Mouse (Mus musculus) kidney, adult 18-20 months (tissue): Measurements from ENCODE around the gene Syn2.
"Not testable (repeated sequence)": the region's sequence is repeated elsewhere in the genome, so short reads cannot be mapped to it uniquely, and the experiment has no call there.

Experiments
- DNase-seq: peaks from one replicate; pipeline ENCODE4 v3.0.0; 2021

The Syn2 gene

GRCm38 (mm10) chr6:115181094-115181493, 46.4 kb downstream of the Syn2 start:
- DNase-seq = no peak

DNA sequence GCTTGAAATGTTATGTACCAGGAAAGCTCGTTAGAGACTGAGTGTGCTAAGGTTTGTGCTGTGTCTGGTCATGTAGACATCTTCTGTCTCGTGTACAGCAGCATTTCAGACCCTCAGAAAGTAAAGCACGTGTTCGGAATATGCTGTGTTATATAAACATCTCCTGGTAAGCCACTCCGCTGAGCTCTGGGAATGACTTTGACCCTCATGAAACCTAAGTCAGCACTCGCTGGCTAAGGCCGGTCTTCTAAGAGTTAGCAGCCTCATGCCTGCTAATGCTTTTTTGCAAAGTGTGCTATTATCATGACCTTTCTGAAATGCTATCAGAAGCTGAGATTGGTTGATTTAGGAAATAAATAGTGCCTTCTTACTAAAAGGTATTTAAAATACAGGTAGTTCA, 56.4 kb downstream of the Syn2 start:
- DNase-seq = peak; percentile 21

GRCm38 (mm10) chr6:115200753-115201152, 66.1 kb downstream of the Syn2 start:
- no peak for DNase-seq

GRCm38 (mm10) chr6:115203029-115203428, 68.3 kb downstream of the Syn2 start:
- no peak for DNase-seq

GRCm38 (mm10) chr6:115210187-115210586, 75.5 kb downstream of the Syn2 start:
- no peak for DNase-seq

GRCm38 (mm10) chr6:115210820-115211219, 76.1 kb downstream of the Syn2 start:
- DNase-seq = no peak

- no peak for DNase-seq
Measured at GRCm38 (mm10) chr6:115212132-115212903, 77.6 kb downstream of the Syn2 start.

DNA sequence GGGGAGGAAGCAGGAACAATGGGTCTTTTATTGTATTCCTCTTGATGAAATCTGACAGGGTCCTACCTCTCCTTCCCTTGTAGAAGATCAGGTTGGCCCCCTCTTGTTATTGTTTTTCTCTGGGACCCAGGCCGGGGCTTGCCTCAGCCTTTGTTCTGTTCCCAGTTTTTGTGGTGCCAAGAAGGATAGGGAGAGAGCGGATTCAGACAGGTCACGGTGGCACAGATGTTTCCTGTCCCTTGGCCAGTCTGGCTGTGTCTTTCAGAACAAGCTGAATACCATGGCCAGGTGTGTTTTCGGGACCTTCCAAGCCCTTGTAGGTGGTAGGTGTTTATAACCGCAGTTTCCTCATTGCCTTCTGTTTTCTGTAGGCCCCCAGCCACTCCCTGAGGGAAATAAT, 78.4 kb downstream of the Syn2 start:
- no peak for DNase-seq

DNA sequence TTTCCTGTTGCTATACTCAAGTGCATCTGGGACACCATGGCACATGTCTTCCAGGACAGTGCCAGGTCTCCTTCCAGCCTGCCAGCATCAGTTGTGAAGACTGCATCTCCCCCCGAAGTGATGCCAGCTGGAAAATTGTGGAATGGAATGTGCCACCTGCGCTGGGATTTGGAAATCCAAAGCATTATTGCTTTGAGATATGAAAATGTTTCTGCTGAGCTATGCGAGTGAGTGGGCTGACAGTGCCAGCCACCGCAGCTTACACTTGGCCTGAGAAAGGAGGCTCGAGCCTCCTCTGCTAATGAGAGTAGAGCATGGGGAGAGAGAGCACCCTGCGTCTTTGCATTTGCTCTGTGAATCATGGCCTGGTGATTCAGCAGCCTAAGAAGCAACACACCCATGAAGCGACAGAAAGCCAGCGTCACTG, 86.5 kb downstream of the Syn2 start:
- DNase-seq = no peak

DNA sequence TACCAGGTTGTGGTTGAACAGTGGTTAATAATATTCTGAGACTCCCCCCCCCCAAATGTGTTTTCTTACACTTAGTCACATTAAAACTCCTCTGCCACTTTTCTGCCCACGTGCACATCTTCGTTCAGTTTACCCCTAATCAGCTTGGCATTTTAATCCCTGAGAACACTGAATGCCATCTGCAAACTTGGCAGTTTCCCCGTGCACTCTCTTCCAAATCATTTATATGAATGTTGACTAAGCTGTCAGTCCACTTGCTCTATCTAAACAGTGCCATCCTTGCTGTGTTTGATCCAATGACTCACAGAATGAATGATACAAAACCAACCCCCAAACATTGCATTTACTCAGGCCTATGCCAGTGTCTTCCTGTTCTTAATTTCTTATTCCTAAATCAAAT, 90.8 kb downstream of the Syn2 start:
- DNase-seq = no peak

GRCm38 (mm10) chr6:115227043-115227442, 92.3 kb downstream of the Syn2 start, which contains the start of gene Gm17482:
Gene Gm17482, plus strand, starts transcription at chr6:115227343.
- DNase-seq = no peak

GRCm38 (mm10) chr6:115227529-115227928, 92.8 kb downstream of the Syn2 start:
- peak; percentile 80 for DNase-seq

GRCm38 (mm10) chr6:115230557-115230956, 95.9 kb downstream of the Syn2 start:
- DNase-seq = no peak

DNA sequence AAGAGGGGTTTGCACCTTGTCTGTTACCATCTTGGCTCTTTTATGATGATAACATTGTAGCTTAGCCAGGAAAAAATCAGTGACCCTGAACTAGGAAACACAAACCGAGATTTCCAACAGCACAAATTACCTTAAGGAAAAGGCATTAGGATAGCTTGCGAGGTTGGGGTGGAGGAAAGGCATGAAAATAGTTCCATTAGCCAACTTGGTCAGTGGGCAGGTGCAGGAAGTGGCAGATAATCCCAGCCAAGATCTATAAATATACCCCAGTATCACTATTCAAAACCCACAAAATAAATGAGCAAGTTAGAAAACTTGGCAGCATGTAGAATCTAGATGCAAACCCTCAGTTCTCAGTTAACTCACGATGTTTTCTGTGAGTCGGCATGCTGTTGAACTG, 97.1 kb downstream of the Syn2 start:
- DNase-seq = no peak

DNA sequence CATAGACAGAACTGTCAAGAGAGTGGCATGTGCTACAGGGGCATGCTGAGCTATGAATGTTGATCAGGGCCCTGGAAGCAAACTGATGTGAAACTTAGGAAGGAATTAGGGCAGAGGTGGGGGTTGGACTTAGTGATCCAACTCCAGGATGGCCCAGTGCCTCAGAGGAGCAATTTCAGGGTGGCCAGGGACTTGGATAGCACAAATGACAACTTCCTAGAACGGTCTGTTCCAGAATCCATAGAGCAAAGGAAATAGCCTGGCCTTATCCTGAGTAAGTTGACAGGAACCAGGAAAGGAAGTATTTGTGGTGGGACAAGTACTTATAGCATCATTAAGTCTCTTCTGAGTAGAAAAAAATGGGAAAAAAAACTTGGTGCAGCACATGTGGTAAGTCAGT, 97.9 kb downstream of the Syn2 start:
- no peak for DNase-seq

- no peak for DNase-seq
Measured at GRCm38 (mm10) chr6:115238031-115239027, 103.6 kb downstream of the Syn2 start.

DNA sequence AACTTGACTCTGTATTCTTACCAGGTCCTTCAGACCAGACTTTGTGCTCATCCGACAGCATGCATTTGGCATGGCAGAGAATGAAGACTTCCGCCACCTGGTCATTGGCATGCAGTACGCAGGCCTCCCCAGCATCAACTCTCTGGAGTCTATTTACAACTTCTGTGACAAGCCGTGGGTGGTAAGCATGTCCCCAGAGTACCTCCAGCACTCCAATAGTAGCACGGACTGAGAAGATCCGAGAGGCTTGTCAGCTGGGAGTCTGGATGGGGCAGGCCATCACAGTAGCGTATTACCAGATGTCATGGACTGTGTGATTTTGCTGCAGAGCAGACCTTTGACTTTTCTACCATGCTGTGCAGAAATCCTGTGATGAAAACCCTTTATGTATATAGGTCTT, 104.6 kb downstream of the Syn2 start:
- DNase-seq = no peak

DNA sequence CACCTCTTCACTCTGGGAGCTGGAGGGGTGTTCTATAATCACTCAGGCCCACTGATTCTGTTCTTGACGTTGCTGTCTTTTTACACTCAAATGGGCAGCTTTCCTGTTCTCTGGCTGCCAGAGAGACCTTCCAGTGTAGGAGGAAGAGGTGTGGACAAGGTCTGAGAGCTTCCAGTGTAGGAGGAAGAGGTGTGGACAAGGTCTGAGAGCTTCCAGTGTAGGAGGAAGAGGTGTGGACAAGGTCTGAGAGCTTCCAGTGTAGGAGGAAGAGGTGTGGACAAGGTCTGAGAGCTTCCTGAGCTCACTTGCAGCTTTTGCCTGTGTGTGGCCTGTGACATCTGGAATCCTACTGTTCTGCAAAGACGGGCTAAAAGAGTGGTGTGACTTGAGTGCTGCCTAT, 105.7 kb downstream of the Syn2 start:
- not testable (repeated sequence) for DNase-seq

GRCm38 (mm10) chr6:115241131-115241699, 106.5 kb downstream of the Syn2 start:
- no peak for DNase-seq

DNA sequence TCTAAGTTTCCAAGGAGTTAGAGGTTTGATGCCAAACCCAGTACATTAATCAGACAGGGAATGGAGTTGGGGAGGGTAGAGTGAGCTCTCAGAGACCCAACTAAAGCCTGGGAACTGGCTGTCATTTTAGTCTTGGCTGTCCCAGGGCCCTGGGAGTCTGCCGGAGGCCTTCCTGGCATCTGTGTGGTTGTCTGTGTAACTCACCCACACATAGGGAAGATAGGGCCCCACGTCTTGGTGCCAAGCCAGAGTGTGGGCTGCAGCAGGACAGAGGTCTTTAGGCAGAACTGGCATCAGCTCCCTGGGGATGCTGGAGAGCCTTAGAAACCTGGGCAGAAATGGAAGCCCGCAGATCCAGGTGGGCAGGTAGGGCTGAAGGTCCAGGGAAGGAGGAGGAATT, 107.2 kb downstream of the Syn2 start:
- no peak for DNase-seq

GRCm38 (mm10) chr6:115244222-115244621, 109.5 kb downstream of the Syn2 start:
- no peak for DNase-seq

DNA sequence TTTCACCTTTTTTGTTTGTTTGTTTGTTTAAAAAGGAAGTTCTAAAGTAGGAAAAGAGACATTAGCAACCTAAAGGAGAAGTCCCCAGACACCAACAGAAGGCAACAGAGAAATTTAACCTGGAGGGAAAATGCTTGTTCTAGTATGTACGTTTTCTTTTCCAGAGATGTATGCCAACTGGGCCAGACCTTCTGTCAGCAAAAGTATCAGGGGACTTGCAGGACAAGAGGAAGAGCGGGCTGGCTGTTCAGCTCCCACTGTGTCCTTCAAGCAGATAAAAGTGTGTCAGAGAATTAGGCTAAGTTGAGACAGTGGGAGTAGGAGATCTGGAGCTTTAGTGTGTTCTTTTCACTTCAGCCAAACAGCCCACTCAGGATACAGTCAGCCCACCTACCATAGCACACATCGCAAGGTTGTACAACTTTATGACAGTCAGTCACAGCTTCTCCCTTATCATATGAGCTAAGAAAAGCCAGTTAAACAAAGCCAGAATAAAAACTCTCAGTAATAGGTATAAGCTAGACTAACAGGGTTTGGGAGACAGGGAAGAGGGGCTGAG, 110.9 kb downstream of the Syn2 start:
- DNase-seq = no peak

- no peak for DNase-seq
Measured at GRCm38 (mm10) chr6:115251531-115251985, 116.9 kb downstream of the Syn2 start.
